Mouse (Mus musculus) heart, postnatal 25 days (tissue): ENCODE data around the gene Slc6a21. TPM values are rescaled to one million over a fixed set of nuclear protein-coding genes. Genes with fewer than 3 reads are reported as not detected.

Source experiments
- DNase-seq: peaks from one replicate; pipeline ENCODE4 v3.0.0; 2022; ENCODE audit warnings: low spot score
- intact Hi-C: fragments of 180-260 bp; cut with DNase I; formaldehyde crosslinking; loops from one replicate; pipeline ENCODE4 v1.15.1; 2025
- total RNA-seq, 2 experiments: library from RNA; stranded (reverse); gene quantifications; 2 replicates each; pipeline ENCODE4 v1.2.3; 2021

Slc6a21 gene
- total RNA-seq, 2 experiments from 2014 or later = not detected

DNA sequence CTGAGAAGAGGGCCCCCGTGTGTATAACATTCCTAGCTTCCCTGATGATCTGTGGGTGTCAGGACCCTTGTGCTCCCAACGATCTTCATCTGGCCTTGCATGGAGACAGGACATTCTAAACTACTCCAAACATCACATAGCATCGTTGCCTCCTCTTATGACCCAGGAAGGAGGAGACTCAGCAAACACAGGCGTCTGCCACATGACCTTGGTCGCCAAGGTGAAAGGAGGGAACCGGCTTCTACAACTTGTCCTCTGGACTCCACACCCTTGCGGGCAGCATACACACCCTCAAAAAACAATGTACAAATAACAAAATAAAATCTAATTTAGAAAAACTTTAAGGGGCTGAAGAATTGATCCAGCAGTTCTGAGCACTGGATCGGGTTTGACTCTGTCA is 34.7 kb downstream of the Slc6a21 start:
- DNase-seq = no peak
- intact Hi-C loops = no loop called here

DNA sequence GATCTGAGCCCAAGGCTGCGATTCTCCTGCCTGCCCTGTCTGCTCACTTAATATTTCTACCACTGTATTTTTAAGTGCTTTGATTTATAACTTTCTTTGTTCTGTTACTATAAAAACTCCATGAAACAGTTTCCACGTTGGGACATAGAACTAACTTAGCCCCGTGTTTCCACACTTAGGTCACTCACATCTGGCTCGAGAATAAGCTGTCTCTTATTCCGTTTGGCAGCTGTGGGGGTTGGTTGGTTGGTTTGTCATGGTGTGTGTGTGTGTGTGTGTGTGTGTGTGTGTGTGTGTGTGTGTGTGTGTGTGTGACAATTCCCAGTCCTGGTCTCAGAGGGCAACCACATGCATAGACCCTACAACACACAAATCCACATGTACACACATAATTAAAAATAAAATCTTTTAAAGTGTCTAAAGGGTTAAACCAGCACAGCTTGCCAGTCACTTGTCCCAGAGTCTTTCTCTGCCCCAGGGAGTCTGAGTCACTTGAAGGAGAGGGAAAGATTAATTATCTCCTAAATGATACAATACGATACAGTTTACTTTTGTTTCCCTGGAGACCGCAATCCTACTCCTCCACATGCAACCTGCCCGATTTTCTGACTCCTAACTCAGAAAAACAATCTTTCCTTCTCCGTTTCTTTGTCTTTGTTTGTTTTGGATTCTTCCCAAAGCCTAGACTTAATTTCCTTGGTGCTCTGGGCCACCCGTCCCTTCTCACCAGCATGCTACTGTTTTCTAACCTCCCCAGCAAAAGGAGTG is 35.6 kb downstream of the Slc6a21 start:
- no peak for DNase-seq
- intact Hi-C loops = no loop called here

DNA sequence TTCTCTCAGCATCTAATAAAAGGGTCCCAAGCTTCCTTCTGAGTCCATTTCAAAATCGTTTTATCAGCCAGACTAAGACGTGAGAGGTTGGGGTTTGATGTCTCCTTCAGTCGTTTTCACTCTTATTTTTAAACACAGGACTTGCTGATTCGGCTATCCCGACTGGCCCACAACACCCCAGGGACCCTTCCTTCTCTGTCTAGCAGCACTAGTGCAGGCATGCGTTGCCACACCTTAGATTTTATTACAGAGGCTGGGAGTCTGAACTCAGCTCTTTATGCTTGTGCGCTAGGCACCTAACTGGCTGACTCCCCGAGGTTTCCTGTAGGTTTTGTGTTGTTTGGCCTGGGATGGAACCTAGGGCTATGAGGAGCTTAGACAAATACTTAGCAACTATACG is 36.2 kb downstream of the Slc6a21 start:
- DNase-seq = no peak
- intact Hi-C loops = no loop called here

DNA sequence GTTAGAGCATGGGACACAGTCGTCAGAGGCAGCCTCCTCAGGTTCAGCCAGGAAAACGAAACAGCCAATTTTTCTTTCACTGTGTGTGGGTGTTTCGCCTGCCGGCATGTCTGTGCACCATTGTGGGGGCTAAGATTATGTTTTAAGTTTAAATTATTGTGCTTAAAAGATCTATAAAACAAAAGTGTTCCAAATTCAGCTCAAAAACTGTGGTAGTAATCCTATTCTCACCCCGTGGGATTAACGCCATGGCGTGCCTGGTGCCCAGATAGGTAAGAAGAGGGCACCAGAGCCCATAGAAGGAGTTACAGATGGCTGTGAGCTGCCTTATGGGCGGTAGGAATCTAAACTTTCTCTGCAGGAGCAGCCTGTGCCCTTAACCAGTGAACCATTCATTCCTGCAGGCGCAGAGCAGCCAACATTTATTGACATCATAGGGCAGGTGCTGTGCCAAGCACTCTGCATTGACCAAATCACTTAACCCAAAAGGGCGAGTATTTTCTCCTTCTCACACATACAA is 37.9 kb downstream of the Slc6a21 start:
- intact Hi-C loops = no loop called here
- DNase-seq = no peak

DNA sequence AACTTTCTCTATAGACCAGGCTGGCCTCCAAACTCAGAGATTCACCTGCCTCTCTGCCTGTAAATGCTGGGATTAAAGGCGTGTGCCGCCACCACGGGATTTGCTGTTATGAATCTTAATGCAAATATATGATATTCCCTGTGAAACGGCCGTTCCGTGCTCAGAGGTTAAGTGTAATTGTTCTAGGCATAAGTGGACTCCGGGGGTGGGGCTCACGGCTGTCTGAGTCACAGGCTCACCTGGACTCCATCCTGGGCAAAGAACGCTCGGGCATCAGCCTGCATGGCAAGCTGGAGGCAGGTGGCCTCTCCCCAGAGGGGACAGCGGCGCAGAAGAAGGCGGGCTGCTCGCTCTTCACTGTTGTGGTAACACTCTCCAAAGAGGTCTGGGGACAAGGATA is 39.2 kb downstream of the Slc6a21 start:
- no peak for DNase-seq

DNA sequence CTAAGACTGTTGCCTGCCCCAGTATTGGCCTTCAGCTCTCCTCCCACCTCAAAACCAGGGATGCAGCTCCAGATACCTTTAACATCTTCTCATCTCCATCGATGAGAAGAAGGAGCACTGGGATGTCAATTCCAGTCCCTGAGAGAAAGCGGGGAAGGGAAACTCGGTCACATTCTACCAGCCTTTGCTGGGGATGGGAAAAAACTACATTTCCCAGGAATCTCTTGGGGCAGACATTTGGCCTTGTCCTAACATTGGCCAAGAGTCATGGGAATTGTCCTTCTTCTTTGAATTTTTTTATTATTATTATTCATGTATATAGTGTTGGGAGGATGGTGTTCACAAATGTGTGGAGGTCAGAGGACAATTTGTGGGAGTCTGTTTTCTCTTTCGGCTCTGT is 44.9 kb downstream of the Slc6a21 start:
- no peak for DNase-seq
- intact Hi-C loops = no loop called here

More for the DNA sequence above, 39.2 kb downstream of the Slc6a21 start:
- intact Hi-C loops = no loop called here

DNA sequence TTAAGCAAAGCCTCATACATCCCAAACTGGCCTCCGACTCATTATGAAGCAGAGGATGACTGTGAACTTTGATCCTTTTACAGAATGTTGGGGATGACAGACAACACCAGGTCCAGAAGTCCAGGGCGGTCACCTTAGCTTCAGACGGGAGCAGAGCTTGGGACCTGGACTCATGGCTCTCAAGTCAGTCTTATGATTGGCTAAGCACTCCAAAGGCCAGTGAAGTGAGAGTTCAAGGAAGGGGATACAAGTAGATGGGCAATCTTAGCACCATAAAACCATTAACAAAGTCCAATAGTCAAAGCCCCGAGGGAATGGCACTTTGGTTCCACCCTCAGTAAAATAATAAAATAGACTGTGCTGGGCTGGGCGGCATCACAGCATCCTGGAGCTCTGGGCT is 45.8 kb downstream of the Slc6a21 start:
- intact Hi-C loops = no loop called here

DNA sequence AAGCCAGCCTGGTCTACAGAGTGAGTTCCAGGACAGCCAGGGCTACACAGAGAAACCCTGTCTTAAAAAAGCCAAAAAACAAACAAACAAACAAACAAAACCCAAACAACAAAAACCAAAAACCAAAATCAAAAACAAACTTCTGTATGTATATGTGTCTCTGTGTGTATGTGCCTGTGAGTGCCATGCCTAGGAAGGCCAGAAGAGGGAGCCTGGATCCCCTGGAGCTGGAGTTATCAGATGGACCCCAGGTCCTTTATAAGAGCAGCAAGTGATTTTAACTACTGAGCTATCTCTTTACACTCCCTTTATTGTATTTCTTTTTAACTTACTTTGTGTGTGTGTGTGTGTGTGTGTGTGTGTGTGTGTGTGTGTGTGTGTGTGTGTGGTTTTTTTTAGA is 48.5 kb downstream of the Slc6a21 start:
- intact Hi-C loops = no loop called here
- DNase-seq = no peak

More for the DNA sequence above, 45.8 kb downstream of the Slc6a21 start:
- no peak for DNase-seq

DNA sequence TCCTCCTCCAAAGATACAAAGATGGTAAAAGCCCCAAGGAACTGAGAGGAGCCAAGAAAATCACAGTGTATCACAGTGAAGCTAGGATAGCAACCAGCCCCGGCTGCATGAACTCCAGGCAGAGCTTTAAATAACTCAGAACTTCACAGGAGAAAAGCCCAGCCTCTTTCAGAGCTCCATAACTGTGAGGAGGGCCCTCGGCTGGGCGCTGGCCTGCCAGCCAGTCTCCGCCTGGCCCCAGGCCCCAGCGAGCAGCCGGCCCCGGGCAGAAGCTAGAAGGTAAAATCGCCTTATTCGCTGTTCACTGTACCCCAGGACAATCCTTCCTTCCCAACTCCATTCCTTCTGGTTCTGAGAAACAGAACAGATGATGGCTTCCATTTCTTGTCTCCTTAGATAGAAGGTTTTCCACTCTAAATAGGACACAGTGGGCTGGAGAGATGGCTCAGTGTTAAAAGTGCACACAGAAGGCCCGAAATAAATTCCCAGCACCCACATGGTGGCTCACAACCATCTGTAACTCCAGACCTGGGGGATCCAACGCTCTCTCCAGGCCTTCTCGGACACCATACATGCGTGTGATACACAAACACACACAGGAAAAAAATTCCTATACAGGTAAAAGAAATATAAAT is 51.6 kb downstream of the Slc6a21 start:
- intact Hi-C loops = no loop called here
- no peak for DNase-seq

DNA sequence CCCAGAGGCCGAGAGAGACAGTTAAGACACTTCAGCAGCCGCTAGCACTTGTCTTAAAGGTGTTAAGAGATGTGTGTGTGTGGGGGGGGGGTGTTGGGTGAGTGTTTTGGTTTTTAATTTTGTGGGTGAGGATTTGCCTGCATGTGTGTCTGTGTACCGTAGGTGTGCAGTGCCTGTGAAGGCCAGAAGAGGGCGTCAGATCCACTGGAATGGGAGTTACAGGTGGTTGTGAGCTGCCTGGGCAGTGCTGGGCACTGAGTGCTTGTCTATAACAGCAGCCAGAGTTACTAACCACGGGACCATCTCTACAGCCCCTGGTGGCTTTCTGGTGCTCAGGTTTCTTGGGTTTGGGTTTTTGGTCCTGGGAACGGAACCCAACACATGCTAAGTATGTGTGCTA is 54.2 kb downstream of the Slc6a21 start:
- DNase-seq = no peak
- intact Hi-C loops = no loop called here

DNA sequence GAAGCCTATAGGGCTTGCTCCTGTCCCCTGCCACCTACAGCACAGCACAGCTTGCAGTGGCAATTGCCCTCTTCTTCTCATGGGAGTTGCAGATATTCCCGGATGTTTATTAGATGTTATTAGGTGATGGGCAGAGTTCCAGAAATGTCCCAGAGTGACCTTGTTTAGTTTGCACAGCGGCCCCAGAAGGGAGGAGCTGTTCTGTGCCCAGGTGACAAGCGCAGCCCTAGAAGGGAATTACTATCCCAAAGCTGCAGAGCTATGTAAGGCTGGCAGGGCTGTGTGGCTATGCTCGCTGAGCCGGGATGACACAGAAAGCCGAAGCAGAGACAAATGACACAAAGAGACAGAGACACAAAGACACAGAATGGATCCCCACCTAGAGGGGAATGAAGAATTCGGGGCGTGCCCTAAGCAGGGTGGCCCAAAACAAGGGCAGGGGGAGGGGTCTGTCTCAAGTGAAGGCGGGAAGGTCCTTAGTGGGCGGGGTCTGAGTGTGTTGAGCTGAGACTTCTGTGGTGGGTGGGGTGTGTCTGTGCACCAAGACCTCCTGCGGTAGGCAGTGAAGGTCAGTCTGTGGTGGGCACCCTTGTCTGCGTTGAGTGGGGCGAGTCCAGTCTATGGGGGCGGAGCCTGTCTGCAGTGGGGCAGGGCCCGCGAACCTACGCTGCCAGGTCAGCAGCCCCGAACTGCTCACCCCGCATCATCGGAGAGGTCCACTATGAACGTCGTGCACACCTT is 55.5 kb downstream of the Slc6a21 start:
- intact Hi-C loops = loop anchor here (2.0 kb wide), 1 partner anchor 34 kb away; the partner anchor contains the start of gene Ppfia3
- peak; percentile 29 for DNase-seq

DNA sequence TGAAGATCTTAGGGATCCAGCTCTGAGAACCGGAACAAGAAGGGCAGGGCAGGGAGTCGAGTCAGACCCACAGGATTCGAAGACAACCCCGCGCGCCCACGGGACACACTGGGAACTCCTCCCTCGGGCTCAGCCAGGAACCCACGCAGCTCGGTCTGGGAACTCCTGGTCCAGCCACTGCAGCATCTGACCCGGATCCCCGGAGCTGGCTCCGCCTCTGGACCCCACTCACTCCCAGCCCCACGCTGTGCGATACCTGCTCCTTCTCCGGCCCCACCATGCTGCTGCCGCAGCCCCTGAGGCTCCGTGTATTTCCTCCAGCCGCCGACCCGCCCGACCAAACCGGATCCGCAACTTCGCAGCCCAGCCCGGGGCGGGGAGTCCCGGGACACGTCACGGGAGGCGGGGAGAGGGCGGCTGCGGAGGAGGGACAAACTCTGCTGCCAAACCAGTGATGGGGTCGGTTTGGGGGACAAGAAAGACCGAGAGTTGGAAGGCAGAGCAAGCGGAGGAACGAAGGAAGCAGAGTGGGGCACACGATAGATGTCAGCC is 56.2 kb downstream of the Slc6a21 start, which contains the start of gene Trpm4:
Gene Trpm4 (minus strand): TSS at position 350 of the 552 bp plus-strand sequence.
- intact Hi-C loops = loop anchor here (2.0 kb wide), 1 partner anchor 33 kb away; the partner anchor contains the start of gene Ppfia3

DNA sequence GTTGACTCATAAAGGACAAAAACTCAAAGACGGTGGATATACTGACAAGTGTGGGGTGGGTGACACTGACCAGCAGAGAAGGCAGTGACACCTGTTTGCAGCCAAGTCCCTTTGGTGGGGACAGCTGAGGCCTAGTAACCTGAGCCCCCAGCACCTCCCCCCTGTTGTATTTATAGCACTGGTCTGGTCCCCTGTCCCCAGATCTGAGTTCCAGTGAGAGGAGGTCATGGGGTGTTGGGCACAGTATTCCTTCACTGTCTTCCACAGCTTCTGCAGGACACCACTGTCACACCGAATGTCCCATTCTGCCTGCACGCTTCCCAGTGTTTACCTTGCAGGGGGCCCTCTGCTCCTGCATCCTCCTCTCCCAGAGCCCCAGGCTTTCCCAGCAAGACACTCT is 57.3 kb downstream of the Slc6a21 start:
- no peak for DNase-seq
- intact Hi-C loops = no loop called here

More for the DNA sequence above, 56.2 kb downstream of the Slc6a21 start, which contains the start of gene Trpm4:
- DNase-seq = peak; percentile 83

DNA sequence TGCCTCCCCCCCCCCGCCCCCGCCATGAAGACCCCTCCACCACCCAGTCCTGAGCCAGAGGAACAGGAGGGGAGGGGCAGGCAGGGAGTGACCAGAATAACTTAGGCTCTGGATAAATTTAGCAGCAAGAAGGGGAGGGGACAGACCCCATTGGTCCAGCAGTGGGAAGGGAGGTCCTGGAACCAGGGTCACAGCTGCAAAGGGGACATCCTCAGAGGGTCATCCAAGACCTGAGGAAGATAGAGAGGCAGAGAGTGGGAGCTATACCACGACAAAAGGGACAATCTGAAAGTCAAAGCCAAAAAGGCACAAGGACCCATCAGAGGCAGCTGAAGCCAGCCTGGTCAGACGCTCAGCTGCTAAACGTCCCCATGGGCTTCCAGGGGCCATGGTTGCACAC is 57.7 kb downstream of the Slc6a21 start, which contains the start of gene Hrc:
Gene Hrc (plus strand): TSS at position 235 of the 400 bp plus-strand sequence.
- intact Hi-C loops = no loop called here
- DNase-seq = no peak

DNA sequence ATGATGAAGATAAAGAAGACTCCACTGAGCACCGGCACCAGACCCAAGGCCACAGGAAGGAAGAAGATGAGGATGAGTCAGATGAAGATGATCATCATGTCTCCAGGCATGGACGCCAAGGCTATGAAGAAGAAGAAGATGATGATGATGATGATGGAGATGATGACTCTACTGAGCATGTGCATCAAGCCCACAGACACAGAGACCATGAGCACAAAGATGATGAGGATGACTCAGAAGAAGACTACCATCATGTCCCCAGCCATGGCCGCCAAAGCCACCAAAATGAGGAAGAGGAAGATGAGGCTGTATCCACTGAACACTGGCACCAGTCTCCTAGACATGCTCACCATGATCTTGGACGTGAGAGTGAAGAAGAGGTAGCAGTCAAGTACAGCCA is 59.0 kb downstream of the Slc6a21 start:
- intact Hi-C loops = no loop called here
- no peak for DNase-seq

DNA sequence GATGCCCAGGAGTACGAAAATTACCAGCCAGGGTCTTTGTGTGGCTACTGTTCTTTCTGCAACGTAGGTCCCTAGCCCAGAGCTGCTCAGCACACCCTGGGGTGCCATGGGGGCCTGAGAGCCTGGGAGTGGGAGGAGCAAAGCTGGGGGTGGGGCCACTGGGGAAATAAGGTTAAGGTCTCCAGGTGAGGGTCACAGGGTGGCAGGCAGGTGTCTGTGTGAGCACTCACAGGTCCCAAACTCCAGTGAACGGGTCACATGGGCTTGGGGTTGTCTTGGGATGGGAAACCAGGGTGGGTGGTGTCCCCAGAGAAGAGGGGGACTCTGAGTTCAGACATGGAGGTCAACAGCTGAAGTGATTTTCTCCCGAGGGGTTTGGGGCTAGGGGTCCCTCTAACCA is 60.2 kb downstream of the Slc6a21 start:
- DNase-seq = no peak
- intact Hi-C loops = no loop called here

DNA sequence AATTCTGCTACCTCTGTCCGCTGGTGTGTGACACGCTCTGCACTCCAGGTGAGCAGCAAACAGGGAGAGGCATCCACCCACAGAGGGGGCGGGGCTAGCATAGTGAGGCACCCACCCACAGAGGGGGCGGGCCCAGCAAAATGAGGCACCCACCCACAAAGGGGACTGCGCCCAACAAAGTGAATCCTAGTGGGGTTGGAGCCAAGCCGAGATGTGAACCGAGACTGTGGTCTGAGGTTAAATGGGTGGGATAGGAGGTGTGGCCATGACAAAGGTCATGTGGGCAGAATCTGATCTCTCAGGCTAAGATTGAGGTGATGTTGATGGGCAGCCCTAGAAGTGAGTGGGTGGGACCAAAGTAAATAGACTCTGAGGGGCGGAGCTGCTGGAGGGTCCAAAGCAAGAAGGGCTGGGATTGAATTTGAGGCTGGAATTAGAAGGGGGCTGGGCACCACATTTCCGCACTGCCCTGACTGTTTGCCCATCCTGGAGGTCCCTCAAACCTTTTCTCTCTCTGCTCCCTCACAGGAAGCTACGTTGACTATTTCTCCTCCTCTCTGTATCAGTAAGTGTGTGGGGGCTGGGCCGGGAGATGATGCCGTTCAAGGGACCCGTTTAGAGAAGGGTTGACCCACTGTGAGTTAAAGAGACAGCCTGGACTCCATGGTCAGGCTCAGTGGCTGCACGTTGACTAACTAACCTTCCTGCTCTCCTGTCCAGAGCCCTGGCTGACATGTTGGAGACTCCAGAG is 61.0 kb downstream of the Slc6a21 start:
- intact Hi-C loops = no loop called here
- no peak for DNase-seq
